Mouse (Mus musculus) bone marrow macrophage, adult 2 months (primary cell): ENCODE measurements at regions not wholly inside any gene's neighbourhood (a gene's known extent, or its start where the extent isn't known, plus 50 kb on each side); places are given as distances from the start of the nearest gene placed in this dataset.

Experiments used
- H3K27ac ChIP-seq: 2 replicates; pipeline ENCODE4 v1.5.1; 2012; ENCODE audit warnings: low read depth, low read length; ENCODE audit not compliant: insufficient read depth
- H3K4me1 ChIP-seq: 2 replicates; pipeline ENCODE4 v1.6.1; 2012; ENCODE audit warnings: low read length; ENCODE audit not compliant: control insufficient read depth, insufficient read depth
- H3K4me3 ChIP-seq: 2 replicates; pipeline ENCODE4 v1.5.1; 2012; ENCODE audit warnings: mild to moderate bottlenecking, low read length, moderate library complexity; ENCODE audit not compliant: insufficient read depth
- CTCF ChIP-seq: IDR thresholded peaks from 2 replicates; pipeline ENCODE4 v1.5.1; 2012; ENCODE audit warnings: low read depth, mild to moderate bottlenecking, low read length, moderate library complexity
- POLR2A ChIP-seq: IDR thresholded peaks from 2 replicates; pipeline ENCODE4 v1.6.1; 2012; ENCODE audit warnings: mild to moderate bottlenecking, low read depth, low read length, borderline replicate concordance

- Histone ChIP-seq H3K27ac (no peak overlapping the region), H3K4me3 (no peak overlapping the region), H3K4me1 (no peaks in the 10 kb centered on the region)
- TF ChIP-seq POLR2A, result no peak
- TF ChIP-seq CTCF, result no peak
Measured at GRCm38 (mm10) chr8:8254446-8254845, 406.6 kb downstream of the Efnb2 start.

- no peak for TF ChIP-seq POLR2A
- TF ChIP-seq CTCF, result no peak
- Histone ChIP-seq H3K4me1 (no peaks in the 10 kb centered on the region), H3K4me3 (no peak overlapping the region), H3K27ac (no peak overlapping the region)
Measured at GRCm38 (mm10) chr8:8244599-8244998, 416.4 kb downstream of the Efnb2 start.

GRCm38 (mm10) chr8:8241755-8242501 lies 419.1 kb downstream of the Efnb2 start:
- TF ChIP-seq CTCF, result no peak
- TF ChIP-seq POLR2A, result no peak

GRCm38 (mm10) chr8:8241051-8241688 lies 419.9 kb downstream of the Efnb2 start:
- Histone ChIP-seq H3K4me3 (no peak overlapping the region), H3K27ac (no peak overlapping the region), H3K4me1 (no peaks in the 10 kb centered on the region)
- TF ChIP-seq CTCF (no peak), POLR2A (no peak)

More at GRCm38 (mm10) chr8:8241755-8242501, 419.1 kb downstream of the Efnb2 start:
- Histone ChIP-seq H3K27ac (no peak overlapping the region), H3K4me3 (no peak overlapping the region), H3K4me1 (no peaks in the 10 kb centered on the region)

- Histone ChIP-seq H3K4me3 (no peak overlapping the region), H3K4me1 (no peaks in the 10 kb centered on the region), H3K27ac (no peak overlapping the region)
- TF ChIP-seq CTCF (no peak), POLR2A (no peak)
Measured at GRCm38 (mm10) chr8:8239489-8239888, 421.6 kb downstream of the Efnb2 start.

- H3K4me1 ChIP-seq, result no peaks in the 10 kb centered on the region
- no peak for TF ChIP-seq CTCF
- TF ChIP-seq POLR2A, result no peak
- no peak overlapping the region for H3K4me3 ChIP-seq
- no peak overlapping the region for H3K27ac ChIP-seq
Measured at GRCm38 (mm10) chr8:8238051-8238450, 423.0 kb downstream of the Efnb2 start.

- no peak for TF ChIP-seq POLR2A
- Histone ChIP-seq H3K4me3 (no peak overlapping the region), H3K27ac (no peak overlapping the region), H3K4me1 (no peaks in the 10 kb centered on the region)
Measured at GRCm38 (mm10) chr8:8233616-8234015, 427.4 kb downstream of the Efnb2 start.

GRCm38 (mm10) chr8:8233156-8233555 lies 427.9 kb downstream of the Efnb2 start:
- Histone ChIP-seq H3K4me1 (no peaks in the 10 kb centered on the region), H3K4me3 (no peak overlapping the region), H3K27ac (no peak overlapping the region)
- TF ChIP-seq POLR2A, result no peak

- Histone ChIP-seq H3K4me1 (no peaks in the 10 kb centered on the region), H3K4me3 (no peak overlapping the region), H3K27ac (no peak overlapping the region)
- no peak for TF ChIP-seq POLR2A
- TF ChIP-seq CTCF, result no peak
Measured at GRCm38 (mm10) chr8:8231996-8232632, 428.9 kb downstream of the Efnb2 start.
